Mouse (Mus musculus): ENCODE data around the gene Prc1. TPM values are rescaled to one million over a fixed set of nuclear protein-coding genes. Genes with fewer than 3 reads are reported as not detected.

Gene Prc1
- polyA plus RNA-seq, 3 experiments from 2014 or later: 11.6 to 139 (median 16.8) TPM

- ATAC-seq: no peak
These were observed 42.7 kb downstream of the Prc1 start for GRCm38 (mm10) chr7:80336932-80337331.

GRCm38 (mm10) chr7:80339371-80339770, 45.1 kb downstream of the Prc1 start:
- ATAC-seq: no peak

GRCm38 (mm10) chr7:80339793-80340628, 45.8 kb downstream of the Prc1 start:
- peak; percentile 94 for ATAC-seq

GRCm38 (mm10) chr7:80340793-80341192, 46.5 kb downstream of the Prc1 start, which contains the start of gene Unc45a:
Gene Unc45a (minus strand): TSS chr7:80341005.
- peak; percentile 53 for ATAC-seq

- no peak for ATAC-seq
These were observed 47.5 kb downstream of the Prc1 start for GRCm38 (mm10) chr7:80341793-80342192.

- ATAC-seq: peak; percentile 53
These were observed 48.6 kb downstream of the Prc1 start, which contains the start of gene Hddc3 for GRCm38 (mm10) chr7:80342858-80343257. Gene Hddc3 (plus strand): TSS chr7:80343104.

GRCm38 (mm10) chr7:80343270-80344018, 49.2 kb downstream of the Prc1 start:
- no peak for ATAC-seq

GRCm38 (mm10) chr7:80346173-80346572, 51.9 kb downstream of the Prc1 start:
- ATAC-seq: no peak

GRCm38 (mm10) chr7:80346830-80347229, 52.6 kb downstream of the Prc1 start:
- no peak for ATAC-seq

GRCm38 (mm10) chr7:80347670-80348586, 53.7 kb downstream of the Prc1 start:
- ATAC-seq: no peak

GRCm38 (mm10) chr7:80350808-80351207, 56.6 kb downstream of the Prc1 start:
- no peak for ATAC-seq

GRCm38 (mm10) chr7:80352920-80353319, 58.7 kb downstream of the Prc1 start:
- ATAC-seq: no peak

GRCm38 (mm10) chr7:80356351-80356750, 62.1 kb downstream of the Prc1 start:
- no peak for ATAC-seq

- no peak for ATAC-seq
These were observed 62.9 kb downstream of the Prc1 start for GRCm38 (mm10) chr7:80357156-80357555.

GRCm38 (mm10) chr7:80358039-80358438, 63.8 kb downstream of the Prc1 start:
- ATAC-seq: no peak

GRCm38 (mm10) chr7:80360435-80360834, 66.2 kb downstream of the Prc1 start:
- no peak for ATAC-seq

GRCm38 (mm10) chr7:80365759-80366158, 71.5 kb downstream of the Prc1 start:
- no peak for ATAC-seq

Other genes with a start within 250 kb of the Prc1 start
- gene Idh2, start 179.1 kb upstream of the Prc1 start, polyA plus RNA-seq (2017; shearing (Covaris generic)): 10 to 100 TPM; 13.5 to 28.7 (median 20.3) TPM
- 10 to 100 TPM; 17.4 to 22.3 (median 18.0) TPM for gene Sema4b, start 107.6 kb upstream of the Prc1 start, polyA plus RNA-seq (2017; shearing (Covaris generic))
- 100 to 1,000 TPM in 1 of 3 experiments, 10 to 100 TPM in 2; 97.8 to 140 (median 99.4) TPM for gene Cib1, start 61.6 kb upstream of the Prc1 start, polyA plus RNA-seq (2017; shearing (Covaris generic))
- 10 to 100 TPM in 1 of 3 experiments, 1 to 10 TPM in 2; 5.7 to 10.3 (median 6.7) TPM for gene Gdpgp1, start 61.6 kb upstream of the Prc1 start, polyA plus RNA-seq (2017; shearing (Covaris generic))
- not detected for gene Ttll13, start 48.1 kb upstream of the Prc1 start, polyA plus RNA-seq (2017; shearing (Covaris generic))
- 10 to 100 TPM; 25.0 to 31.5 (median 26.9) TPM for gene Ngrn, start 33.2 kb upstream of the Prc1 start, polyA plus RNA-seq (2017; shearing (Covaris generic))
- 10 to 100 TPM; 22.7 to 35.2 (median 25.1) TPM for gene Vps33b, start 24.8 kb upstream of the Prc1 start, polyA plus RNA-seq (2017; shearing (Covaris generic))
- gene Rccd1, start 30.0 kb downstream of the Prc1 start, polyA plus RNA-seq (2017; shearing (Covaris generic)): 10 to 100 TPM in 1 of 3 experiments, 1 to 10 TPM in 2; 3.4 to 10.0 (median 6.5) TPM
- gene Unc45a, start 46.6 kb downstream of the Prc1 start, polyA plus RNA-seq (2017; shearing (Covaris generic)): 10 to 100 TPM; 39.3 to 51.1 (median 40.1) TPM
- gene Hddc3, start 48.7 kb downstream of the Prc1 start, polyA plus RNA-seq (2017; shearing (Covaris generic)): 10 to 100 TPM in 1 of 3 experiments, 1 to 10 TPM in 2; 1.8 to 12.2 (median 8.2) TPM
- 10 to 100 TPM; 11.1 to 30.9 (median 16.4) TPM for gene Man2a2, start 76.9 kb downstream of the Prc1 start, polyA plus RNA-seq (2017; shearing (Covaris generic))
- gene Fes, start 93.5 kb downstream of the Prc1 start, polyA plus RNA-seq (2017; shearing (Covaris generic)): 1 to 10 TPM in 2 of 3 experiments, under 1 TPM in 1; 0.54 to 5.8 (median 2.4) TPM
- 10 to 100 TPM in 1 of 3 experiments, 1 to 10 TPM in 2; 8.4 to 19.1 (median 8.6) TPM for gene Furin, start 111.0 kb downstream of the Prc1 start, polyA plus RNA-seq (2017; shearing (Covaris generic))
- 10 to 100 TPM in 1 of 3 experiments, 1 to 10 TPM in 2; 6.5 to 10.1 (median 9.6) TPM for gene Blm, start 240.7 kb downstream of the Prc1 start, polyA plus RNA-seq (2017; shearing (Covaris generic))

Data from inflammation-experienced regulatory T-cells, adult 6 months (primary cell).